Mouse (Mus musculus) cerebellum, postnatal 14 days (tissue): ENCODE data around the gene Gnai3.

Experiments used
- DNase-seq, 2 experiments: peaks; one replicate each; pipeline ENCODE4 v3.0.0; 2021; ENCODE audit warnings: mixed read lengths in 2 of 2

The Gnai3 gene

GRCm38 (mm10) chr3:108102075-108102474 is 43.9 kb downstream of the Gnai3 start:
- DNase-seq, result no peak

DNA sequence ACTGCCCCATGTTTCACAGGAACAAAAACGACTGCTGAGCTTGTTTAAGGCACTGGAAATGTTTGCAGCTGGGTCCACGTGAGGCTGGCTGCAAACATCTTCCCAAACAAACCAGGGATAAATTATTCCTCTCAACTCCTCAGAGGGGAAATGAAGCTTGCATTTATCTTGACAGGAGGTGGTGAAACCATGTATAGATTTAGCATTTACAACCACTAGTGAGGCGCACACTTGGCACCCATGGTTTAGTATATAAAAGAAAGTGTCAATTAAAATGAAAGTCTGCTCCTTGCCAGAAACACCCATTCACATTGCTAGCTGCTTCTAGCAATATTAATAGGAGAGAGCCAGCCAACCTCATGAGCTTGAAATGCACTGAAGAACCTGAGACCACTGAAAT is 44.4 kb downstream of the Gnai3 start:
- DNase-seq, result no peak

- no peak for DNase-seq
These were observed 47.6 kb downstream of the Gnai3 start for GRCm38 (mm10) chr3:108098316-108098715.

DNA sequence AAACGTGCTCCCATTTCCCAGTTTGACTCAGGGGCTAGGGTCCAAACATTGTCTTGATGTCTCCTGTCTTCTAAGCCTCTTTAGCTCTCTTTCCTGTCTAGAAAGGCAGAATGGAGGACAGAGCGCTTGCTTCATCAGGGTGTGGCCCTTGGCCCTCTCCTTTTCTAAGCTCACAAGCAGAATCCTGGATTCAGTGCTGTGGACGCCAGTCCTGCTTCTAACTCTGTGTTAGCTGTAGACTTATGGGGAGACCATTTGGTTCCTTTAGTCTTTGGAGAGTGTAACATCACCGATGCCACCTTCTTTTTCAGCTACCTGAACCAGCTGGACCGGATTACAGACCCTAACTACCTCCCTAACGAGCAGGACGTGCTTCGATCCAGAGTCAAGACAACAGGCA is 48.3 kb downstream of the Gnai3 start:
- no peak for DNase-seq

DNA sequence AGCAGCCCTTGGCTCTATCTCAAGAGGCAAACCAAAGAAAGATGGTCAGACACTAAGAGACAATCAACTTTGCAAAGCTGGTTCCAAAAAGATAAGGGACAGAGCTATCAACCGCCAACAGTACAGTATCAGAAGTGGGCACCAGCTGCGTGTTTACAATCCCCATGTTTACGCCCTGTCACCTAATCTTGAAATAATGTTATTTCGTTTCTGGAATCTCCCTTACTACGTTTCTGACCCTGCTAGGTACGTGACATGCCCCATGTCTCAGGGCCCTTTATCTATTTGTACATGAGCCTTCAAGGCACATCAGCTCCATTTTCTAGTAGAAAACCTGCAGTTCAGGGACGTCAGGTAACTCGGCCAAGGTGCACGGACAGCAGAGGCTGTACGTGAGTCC is 49.2 kb downstream of the Gnai3 start:
- DNase-seq, result no peak

GRCm38 (mm10) chr3:108096226-108096625 is 49.7 kb downstream of the Gnai3 start:
- DNase-seq, result no peak

- DNase-seq, result no peak
These were observed 50.8 kb downstream of the Gnai3 start for GRCm38 (mm10) chr3:108094976-108095760.

- DNase-seq, result no peak
These were observed 51.8 kb downstream of the Gnai3 start for GRCm38 (mm10) chr3:108094146-108094545.

DNA sequence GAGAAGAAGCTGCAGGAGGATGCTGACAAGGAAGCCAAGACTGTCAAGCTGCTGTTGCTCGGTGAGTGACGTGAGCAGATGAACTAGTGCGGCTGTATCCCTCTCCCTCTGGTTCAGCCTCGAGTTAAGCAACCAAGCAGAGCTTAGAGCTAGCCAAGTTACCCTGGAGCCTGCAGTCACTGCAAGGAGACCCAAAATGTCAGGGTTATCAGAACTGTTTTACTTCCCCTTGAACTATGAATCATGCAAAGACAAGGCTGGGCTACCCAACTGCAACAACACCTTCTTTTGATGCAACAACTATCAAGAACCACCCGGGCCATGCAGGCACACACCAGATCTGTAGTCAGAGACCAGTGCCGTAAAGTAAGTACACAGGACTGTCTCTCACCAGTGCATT is 52.6 kb downstream of the Gnai3 start:
- DNase-seq, result no peak

DNA sequence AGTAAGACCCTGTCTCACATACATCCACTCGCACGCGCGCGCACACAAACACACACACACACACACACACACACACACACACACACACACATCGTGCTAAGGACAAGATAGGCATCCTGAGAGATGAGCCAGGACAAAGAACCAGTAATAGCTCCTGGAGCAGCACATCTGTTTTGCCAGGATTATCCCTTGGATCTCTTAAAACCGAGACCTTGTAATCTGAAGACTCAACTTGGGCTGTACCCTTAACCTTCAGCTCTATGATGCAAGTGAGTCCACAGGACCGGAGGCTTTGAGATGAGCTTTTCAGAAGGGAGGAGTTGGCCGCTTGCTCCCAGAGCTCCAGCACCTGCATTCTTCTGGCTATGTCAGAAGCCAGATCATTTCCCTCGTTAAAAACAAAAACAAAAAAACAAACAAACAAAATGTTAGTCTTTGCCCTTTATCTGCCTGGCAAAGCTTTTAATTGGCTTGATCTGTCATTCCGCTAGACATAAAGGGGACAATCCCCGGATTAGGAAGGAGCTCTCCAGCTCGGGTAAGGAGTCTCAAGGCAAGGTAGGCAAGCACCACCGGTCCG is 53.3 kb downstream of the Gnai3 start, which contains the start of gene Gnat2:
Gene Gnat2, plus strand, starts transcription at position 254 of the 580 bp plus-strand sequence.
- DNase-seq, result no peak

- DNase-seq, result no peak
These were observed 53.9 kb downstream of the Gnai3 start for GRCm38 (mm10) chr3:108092030-108092429.

GRCm38 (mm10) chr3:108090561-108090960 is 55.4 kb downstream of the Gnai3 start:
- DNase-seq, result no peak

DNA sequence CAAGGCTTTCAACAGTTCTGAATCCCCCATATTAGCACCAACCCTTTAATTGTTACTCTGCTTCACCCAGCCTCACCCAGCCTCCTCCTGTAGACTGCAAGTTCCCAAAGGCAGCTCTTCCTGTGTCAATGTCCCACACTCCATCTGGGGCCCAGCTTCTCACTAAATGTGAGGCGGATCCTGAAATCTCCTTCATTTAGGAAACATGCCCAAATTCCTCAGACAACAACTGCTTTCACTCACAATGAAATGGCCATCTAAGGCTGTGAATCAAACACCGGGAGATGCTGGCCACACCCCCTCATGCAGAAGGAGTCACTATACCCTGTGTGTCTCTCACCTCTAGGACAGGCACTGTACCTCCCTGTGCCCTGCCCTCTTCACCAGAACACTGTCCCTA is 56.0 kb downstream of the Gnai3 start:
- DNase-seq, result no peak

DNA sequence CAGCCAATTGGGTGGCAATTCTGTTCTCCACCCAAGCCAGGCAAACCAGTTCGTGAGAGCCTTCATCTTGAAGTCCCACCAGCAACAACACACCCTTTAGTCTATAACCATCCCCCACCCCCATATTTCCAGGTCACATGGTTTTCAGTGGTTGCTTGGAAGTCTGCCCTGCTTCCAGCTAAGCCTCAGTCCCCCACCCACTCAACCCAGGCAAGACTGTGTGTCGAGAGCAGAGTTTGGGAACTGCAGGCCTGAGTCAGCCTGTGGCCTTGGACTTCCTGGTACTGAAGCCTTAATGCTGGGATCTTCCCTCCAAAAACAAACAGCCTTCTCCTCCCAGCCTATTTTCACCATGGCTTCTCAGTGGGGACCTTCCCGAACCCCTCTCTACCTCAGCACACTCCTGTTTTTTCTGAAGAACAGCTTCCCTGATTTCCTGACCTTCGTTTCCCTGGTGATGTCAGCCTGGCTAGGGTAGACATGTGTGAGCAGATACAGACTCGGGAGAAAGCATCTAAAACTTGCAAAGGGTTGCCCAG is 57.0 kb downstream of the Gnai3 start:
- no peak for DNase-seq

GRCm38 (mm10) chr3:108087329-108087728 is 58.6 kb downstream of the Gnai3 start:
- no peak for DNase-seq

GRCm38 (mm10) chr3:108086470-108086979 is 59.4 kb downstream of the Gnai3 start, which contains the start of gene Ampd2:
TSS of gene Ampd2 (minus strand) at chr3:108086651.
- peak; percentile 68 to 76 for DNase-seq

DNA sequence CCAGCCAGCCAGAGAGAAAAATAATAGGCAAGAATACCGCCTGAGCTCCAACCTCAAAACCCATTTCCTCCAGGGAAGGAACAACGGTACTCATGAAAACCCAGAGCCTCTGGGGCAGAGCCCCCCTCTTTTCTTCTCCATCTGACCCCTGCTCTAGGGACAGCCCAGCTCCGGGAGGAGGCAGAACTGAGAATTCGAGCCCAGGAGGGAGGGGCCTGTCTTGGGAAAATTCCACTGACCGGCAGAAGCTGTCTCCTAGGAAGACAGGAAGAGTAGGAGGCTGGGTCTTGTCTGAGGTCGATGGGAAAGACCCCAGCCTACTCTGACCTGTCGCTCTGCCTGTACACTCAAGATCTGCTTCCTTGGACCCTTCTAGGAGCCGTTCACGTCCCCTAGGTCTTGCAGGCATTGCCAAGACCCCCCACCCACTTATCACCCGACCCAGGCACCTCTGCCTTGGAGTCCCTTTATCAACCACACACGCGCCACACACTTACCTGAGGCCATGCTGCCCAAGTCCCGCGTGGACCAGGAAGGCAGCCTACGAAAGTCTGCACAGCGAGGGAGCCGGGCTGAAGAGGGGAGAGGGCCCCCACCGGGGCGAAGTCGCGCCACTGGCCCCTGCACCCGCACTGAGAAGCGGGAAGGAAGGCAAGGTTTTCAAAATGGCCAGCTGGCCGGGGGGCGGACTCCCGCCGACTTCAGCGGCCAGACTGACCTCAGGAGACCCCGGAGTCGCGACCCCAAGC is 60.1 kb downstream of the Gnai3 start:
- DNase-seq, result peak; percentile 71 to 75

DNA sequence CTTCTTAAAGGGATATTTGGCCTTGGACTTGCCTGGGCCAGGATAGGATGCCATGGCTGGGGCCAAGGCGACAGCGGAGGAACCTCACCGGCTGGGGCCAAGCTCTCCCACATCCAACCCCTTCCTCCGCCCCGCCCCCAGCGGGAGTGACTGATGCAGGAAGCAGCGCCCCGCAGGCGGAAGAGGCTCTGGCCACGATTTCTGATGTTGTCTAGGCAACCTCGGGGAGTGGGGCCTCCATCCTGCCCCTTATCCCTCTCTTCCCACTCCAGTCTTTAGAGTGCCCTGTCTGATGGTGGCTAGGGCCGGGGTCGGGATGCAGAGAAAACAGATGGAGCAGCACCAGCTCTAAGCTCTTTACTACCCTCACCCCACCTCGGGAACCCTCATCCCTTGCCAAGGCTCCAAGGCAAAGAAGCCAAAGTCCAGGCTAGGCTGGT is 60.6 kb downstream of the Gnai3 start:
- peak; percentile 94 to 95 for DNase-seq

DNA sequence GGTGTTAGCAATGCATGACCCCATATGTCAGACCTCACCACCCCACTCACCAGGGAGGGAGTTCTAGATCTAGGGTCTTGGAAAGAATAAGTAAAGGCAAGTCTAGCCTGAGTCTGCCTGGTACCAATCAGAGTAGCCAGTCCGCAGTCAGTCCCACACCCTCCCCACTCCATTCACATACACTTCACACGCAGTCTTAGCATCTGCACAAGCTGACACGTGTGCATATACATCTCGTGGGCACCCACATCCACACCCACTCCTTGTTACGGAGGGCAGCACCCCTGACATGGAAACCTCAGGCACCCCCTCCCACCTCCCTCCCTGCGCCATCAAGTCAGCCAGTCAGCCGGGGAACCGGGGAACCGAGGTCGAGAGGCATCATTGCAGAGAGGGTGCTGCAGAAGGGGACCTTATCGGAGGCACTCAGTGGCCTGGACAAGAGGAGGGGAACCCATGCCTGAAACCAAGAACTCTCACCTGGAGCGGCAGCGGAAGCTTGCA is 61.1 kb downstream of the Gnai3 start:
- DNase-seq, result no peak

- peak; percentile 63 to 72 for DNase-seq
These were observed 62.0 kb downstream of the Gnai3 start for GRCm38 (mm10) chr3:108083904-108084407.

- DNase-seq, result no peak
These were observed 62.8 kb downstream of the Gnai3 start for GRCm38 (mm10) chr3:108083161-108083560.

- DNase-seq, result no peak
These were observed 63.6 kb downstream of the Gnai3 start for GRCm38 (mm10) chr3:108082251-108082875.
